Mouse (Mus musculus) mouse embryonic stem cell (cell line): Measurements from ENCODE around the gene Diras1.

ENCODE experiments used
- in situ Hi-C, 2 experiments: fragments of 300-500 bp; cut with MboI; formaldehyde crosslinking; loops; 1 replicate in 1 of 2; 3 replicates in 1 of 2; pipeline ENCODE4 v1.14.3; 2019 to 2020; ENCODE audit warnings: low sequenced_read_pairs in 2 of 2, low pct_unique_long_range_greater_than_20kb in 1 of 2, mixed read lengths in 1 of 2; ENCODE audit not compliant: unreplicated experiment in 1 of 2

Gene Diras1

DNA sequence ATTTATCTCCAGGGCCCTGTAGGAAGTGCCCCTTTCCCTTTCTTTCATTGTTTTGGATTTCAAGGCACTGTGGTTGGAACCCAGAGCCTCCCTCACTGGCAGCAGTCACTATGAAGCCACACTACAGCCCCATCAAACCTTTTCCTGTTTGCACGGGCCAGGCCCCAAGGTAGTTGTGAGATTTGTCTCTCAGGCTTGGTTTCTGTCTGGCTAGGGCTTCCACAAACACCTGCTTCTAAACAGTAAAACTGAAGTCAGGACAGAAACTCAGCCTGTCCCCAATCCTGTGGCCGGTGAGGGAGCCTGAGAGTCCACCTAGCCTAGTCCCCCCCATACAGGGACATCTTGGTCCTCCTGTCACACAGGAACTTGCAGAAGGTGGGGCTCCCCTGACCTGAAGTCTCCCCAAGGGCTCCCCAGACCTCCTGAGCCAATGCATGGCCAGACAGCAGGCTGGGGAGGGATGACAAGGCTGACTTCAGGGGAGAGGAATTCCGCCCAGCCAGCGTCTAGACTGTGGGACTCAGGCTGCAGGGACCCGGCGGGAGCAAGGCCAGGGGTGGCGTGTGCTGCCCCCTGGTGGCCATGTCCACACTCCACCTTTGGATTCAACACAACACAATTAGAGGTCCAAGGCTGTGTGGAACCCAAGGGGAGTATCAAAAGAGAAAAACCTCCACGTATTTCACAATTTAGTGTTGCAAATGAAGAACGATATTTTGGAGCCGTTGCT is 37.6 kb downstream of the Diras1 start:
- in situ Hi-C loops = no loop called here

DNA sequence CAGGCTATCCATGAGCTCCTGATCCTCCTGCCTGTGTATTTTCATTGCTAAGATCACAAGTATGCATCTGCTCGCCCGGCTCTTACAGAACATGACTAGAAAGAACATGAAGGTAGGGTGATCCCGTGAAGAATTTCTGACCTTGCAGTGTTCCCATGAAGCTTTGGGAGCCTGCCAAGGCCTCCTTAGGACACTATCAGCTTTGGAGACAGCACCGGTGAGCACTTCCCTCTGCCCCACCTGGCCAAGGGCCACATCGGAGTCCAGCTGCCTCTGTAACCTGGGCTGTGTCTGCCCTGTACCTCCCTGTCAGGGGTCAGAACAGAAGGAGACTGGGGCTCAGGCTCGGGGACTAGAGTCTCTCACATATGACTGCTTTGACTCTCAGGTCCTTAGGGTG is 38.7 kb downstream of the Diras1 start:
- in situ Hi-C loops = no loop called here

DNA sequence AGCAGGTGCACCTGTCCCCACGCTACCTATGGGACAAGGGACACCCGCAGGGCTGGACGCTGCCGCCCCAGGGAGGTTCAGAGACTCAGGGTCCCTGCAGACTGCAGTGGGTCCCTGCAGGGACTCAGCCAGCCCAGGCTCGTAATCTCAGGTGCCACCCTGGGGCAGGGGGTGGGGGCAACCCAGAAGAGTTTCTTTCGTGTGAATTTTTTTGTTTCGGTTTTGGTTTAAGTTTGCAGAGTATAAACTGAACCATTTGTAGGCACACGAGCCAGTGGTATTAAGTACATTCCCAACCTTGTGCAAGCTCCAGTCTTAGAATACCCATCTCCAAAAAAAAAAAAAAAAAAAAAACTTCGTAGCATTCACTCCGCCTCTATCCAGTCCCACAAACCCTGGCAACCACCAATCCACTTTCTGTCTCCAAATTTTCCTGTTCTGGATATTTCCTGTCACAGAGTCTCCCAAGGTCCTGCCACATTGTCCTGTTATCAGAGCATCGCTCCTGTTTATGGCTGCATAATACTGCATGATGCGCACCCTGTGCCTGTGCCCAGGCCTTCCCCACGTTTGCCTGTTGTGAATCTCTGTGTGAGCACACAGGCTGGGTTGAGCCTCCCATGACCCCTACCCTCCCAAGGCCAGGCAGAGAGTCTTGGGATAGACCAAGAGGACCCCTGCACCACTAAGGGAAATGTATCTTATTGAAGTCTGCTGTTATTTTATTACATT is 39.3 kb downstream of the Diras1 start:
- in situ Hi-C loops = no loop called here

DNA sequence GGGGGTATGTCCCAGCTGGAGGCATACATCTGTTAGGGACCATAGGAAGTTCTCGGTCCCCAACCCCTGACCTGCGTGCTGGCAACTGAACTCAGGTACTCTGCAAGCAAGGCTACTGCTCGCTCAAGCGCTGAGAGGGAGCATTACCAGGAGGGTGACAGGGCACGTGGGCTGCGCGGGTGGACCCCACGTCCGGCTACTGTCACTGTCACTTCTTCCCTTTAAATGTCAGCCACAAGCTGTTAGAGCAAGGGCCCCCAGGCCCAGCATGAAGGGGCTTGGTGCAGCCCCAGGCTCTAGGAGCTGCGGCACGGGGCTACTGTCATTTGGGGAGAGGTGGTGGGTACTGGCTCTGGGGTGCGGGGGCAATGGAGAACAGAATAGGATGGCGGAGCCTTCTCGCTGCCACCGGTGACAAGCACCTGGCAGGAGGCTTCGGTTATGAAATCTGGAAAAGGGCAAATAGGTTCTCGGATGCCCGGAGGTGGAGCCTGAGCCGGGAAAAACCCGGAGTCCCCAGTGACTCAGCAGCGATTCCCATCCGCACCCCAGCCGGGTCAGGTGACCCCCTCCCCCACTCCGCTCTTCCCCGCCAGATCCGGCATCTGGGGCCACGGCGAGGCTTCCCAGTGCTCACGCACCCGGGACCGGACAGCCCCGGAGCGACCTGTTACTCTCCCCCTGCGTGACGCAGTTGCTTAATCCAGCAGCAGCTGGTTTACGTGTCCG is 40.1 kb downstream of the Diras1 start:
- in situ Hi-C loops = no loop called here

DNA sequence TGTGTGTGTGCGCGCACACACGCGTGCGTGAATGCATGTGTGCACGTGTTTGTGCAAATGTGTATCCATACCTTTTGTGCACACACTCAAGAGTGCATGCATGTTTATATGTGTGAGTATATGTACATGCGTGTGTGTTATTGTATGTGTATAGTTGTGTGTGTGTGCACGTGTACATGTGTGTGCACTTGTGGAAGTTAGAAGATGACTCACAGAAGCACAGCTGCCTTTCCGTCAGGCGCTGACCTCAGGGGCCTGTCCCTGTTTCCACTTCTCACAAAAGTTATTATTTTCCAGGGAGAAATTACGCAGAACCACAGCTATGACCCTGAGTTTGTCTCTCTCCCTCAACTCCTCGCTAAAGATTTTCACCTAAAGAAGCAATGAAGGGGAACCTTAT is 41.2 kb downstream of the Diras1 start:
- in situ Hi-C loops = no loop called here

DNA sequence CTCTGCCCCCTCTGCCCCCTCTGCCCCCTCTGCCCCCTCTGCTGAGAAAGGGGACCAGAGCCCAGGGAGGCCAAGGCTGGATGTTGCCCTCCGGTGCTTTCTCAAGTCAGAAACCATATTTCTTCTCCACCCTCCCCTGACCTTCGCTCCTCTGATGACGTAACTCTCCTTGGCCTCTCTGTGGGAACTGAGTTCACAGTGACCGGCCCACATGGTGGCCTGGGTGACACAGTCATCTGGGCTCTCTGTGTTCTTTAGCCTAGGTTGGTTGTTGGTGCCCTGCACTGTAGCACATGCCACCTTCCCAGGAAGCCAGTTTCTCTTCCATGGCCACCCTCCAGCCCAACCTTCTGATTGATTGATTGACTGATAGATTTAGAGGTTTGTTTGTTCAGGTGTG is 43.1 kb downstream of the Diras1 start:
- in situ Hi-C loops = no loop called here

DNA sequence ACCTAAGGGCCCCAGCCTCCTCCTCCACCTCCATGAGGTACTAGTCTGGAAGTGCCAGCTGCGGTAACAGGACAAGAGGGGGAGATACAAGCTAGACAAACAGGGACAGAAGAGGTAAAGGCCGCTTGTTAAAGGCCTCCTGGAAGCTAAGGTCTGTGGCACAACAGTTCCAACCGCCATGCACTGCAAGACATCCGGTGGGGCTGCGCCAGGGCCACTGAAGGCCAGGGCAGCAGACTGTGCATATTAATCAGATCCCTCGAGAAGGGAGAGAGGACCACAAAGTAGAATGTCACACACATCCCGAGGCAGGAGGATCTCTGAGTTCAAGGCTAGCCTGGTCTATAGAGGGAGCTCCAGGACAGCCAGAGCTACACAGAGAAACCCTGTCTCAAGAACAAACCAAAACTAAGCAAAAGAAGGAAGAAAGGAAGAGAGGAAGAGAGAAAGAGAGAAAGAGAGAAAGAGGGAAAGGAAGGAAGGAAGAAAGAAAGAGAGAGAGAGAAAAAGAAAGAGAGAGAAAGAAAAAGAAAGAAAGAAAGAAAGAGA is 43.8 kb downstream of the Diras1 start:
- in situ Hi-C loops = no loop called here

DNA sequence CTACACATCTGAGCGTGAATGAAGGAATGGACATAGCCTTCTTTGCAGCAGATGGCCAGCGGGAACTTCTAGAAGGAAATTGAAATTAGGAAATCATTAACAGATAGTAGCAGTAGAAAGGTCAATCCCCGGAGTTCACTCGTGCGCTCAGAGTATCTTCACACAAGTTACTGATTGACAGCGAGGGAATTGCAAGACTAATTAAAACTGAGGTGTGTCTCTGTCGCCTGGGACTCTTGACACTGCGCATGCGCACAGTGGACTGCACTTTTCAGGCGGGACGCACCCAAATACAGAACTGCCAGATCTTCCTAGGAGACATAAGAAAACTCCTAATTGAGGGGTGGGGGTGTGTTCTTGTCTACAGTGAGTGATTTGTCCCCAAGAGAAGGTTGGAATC is 50.0 kb downstream of the Diras1 start:
- in situ Hi-C loops = no loop called here

DNA sequence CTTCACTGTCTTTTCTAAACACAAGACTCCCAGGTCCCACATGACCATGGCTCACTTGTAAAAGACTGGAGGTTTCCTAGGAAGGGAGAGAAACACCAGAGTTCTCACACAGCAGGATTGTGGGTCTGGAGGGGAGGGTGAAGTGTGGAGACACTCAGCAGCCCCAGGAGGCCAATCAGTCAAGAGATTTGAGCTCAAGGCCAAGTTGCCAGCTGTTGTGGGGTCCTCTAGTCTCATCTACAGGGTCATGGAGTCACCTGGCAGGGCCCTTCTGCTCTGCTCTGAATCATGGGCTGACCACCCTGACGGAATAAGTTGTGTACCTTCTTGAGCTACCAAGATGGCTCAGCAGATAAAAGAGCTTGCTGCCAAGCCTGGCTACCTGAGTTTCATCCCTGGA is 51.7 kb downstream of the Diras1 start:
- in situ Hi-C loops = no loop called here

DNA sequence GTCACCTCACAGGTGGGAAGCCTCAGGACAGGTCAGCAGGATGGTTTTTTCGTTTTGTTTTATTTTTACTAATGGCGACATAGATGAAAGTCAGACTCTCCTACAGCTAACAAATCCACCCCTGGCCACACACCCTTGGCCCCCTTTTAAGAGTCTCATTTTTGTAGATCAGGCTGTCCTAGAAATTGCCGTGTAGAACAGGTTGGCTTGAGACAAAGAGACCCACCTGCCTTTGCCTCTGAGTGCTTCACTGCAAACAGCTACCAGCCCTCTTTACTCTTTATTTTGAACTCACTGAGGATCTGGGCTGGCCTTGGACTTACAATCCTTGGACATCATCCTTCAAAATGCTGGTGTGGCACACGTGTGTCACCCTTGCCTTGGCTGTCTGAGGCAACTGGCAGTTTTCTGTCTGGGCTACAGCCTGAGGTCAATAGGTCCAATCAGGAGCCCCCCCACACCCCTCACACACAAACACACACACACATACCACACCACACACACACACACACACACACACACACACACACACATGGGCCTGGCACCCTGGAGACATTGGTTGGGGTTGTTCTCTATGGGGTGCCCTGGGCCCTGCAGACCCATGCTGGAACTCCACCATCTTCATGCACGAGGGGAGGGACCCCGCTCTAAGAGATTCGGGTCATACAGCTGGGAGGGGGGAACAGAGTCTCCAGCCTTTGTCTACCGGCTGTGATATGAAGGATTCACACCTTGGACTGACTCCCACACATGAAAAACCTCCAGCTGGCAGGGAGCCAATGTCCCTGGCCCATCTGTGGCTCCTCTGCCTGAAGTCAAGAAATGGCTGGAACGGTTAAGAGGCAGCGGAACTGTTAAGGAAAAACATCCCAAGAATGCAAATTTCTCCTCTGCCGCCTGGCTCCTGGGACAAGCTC is 53.1 kb downstream of the Diras1 start:
- in situ Hi-C loops = no loop called here

DNA sequence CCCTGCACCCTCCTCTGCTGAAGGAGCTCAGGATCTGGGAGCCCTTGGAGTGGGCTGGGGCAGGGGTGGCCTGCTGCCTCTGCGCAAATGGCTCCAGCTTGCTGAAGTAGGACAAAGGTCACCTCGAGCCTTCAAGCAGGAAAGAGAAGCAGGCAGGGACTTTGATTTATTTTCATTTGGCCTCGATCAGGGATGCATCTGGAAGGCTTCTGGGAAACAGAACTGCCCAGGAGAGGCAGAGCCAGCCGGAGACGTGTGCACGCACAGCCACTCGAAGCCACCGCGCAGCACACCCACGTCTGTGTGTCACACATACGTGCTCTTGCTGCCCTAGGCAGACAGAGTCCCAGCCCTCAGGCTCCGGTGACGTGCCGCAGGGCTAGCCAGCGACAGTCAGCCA is 53.9 kb downstream of the Diras1 start:
- in situ Hi-C loops = no loop called here

DNA sequence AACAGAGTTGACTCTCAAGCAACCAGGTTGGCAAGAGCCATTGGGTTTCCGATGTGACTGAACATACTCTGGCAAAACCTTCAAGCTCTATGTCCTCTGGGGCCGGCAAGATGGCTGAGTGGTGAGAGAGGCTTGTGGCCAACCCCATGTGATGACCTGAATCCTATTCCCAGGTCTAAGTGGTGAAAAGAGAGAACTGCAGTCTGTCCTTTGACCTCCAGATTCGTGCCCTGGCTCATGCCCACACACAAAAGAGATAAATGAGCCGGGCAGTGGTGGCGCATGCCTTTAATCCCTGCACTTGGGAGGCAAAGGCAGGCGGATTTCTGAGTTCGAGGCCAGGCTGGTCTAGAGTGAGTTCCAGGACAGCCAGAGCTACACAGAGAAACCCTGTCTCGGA is 55.3 kb downstream of the Diras1 start:
- in situ Hi-C loops = no loop called here
